Mouse (Mus musculus) intestine, postnatal 0 days (tissue): ENCODE measurements around the gene A630001G21Rik. TPM values are rescaled to one million over a fixed set of nuclear protein-coding genes. Genes with fewer than 3 reads are reported as not detected.

Experiments
- ATAC-seq: fragments of 200-750 bp; cut with Nextera tagmentation; 2 replicates; pipeline ENCODE4 v1.8.0; 2017; ENCODE audit warnings: mild to moderate bottlenecking, moderate TSS enrichment, moderate library complexity
- H3K27ac ChIP-seq: fragments of 300-500 bp; sonication (generic); 2 replicates; pipeline ENCODE4 v1.5.1; 2014; ENCODE audit warnings: mild to moderate bottlenecking, low read depth, low read length, moderate library complexity
- H3K27me3 ChIP-seq: fragments of 300-500 bp; sonication (generic); replicated peaks from 2 replicates; pipeline ENCODE4 v1.6.1; 2014; ENCODE audit warnings: low read length, mixed read lengths; ENCODE audit not compliant: control insufficient read depth, insufficient read depth
- H3K36me3 ChIP-seq: fragments of 300-500 bp; sonication (generic); 2 replicates; pipeline ENCODE4 v1.6.1; 2014; ENCODE audit warnings: mild to moderate bottlenecking, moderate library complexity; ENCODE audit not compliant: control insufficient read depth, insufficient read depth
- H3K4me1 ChIP-seq: fragments of 300-500 bp; sonication (generic); replicated peaks from 2 replicates; pipeline ENCODE4 v1.6.1; 2014; ENCODE audit warnings: antibody characterized with exemption, low read length, mixed read lengths; ENCODE audit not compliant: control insufficient read depth, insufficient read depth
- H3K4me2 ChIP-seq: fragments of 300-500 bp; sonication (generic); replicated peaks from 2 replicates; pipeline ENCODE4 v1.6.1; 2014; ENCODE audit warnings: low read depth, mild to moderate bottlenecking, moderate library complexity
- H3K4me3 ChIP-seq: fragments of 300-500 bp; sonication (generic); 2 replicates; pipeline ENCODE4 v1.5.1; 2014; ENCODE audit warnings: low read depth, low read length
- H3K9ac ChIP-seq: fragments of 300-500 bp; sonication (generic); 2 replicates; pipeline ENCODE4 v1.6.1; 2014; ENCODE audit warnings: mild to moderate bottlenecking, low read depth, low read length
- H3K9me3 ChIP-seq: fragments of 300-500 bp; sonication (generic); 2 replicates; pipeline ENCODE4 v1.6.1; 2016; ENCODE audit warnings: mixed run types; ENCODE audit not compliant: control insufficient read depth
- CTCF ChIP-seq: sonication (generic); IDR thresholded peaks from 2 replicates; pipeline ENCODE4 v1.5.1; 2016; ENCODE audit warnings: low read depth, mild to moderate bottlenecking, control low read depth, antibody characterized with exemption, moderate library complexity
- WGBS: fragments of 180-500 bp; shearing (Covaris S2); extraction: QIAGEN DNeasy Blood & Tissue Kit; methylation state at CpG from one replicate; pipeline ENCODE4 v1.1.7; 2014; 5-methylcytosine and 5-hydroxymethylcytosine counted together
- polyA plus RNA-seq: library from polyadenylated mRNA; unstranded; fragments of >200 nt; fragmentation: Nextera tagmentation; extraction: Ambion mirVana; gene quantifications from 2 replicates; pipeline ENCODE4 v1.2.1, GENCODE M21; 2015

Gene A630001G21Rik
- polyA plus RNA-seq, 1 experiment from 2014 or later, result 0.55 TPM

DNA sequence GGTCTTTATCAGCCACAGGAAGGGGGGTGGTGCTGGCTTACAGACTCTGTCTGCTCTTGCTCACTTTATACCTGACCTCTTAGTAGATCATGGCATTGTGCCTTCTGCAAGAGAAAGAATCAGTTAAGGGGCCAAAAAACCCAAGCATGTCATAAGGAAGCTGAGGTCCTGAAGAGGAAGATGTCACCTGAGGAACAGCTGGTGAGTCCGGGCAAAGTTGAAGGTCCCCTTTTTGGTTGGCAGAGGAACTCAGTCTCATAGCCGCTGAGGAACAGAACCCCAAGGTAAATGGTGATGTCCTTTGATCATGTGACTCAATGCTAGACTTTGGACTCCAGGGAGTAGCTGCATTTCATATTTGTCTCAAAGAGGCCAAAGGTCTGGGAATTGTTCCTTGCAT lies 71.7 kb downstream of the A630001G21Rik start:
- Histone ChIP-seq H3K4me2 (no peak overlapping the region), H3K27me3 (no peaks in the 10 kb centered on the region), H3K9me3 (no peaks in the 10 kb centered on the region), H3K4me1 (no peaks in the 10 kb centered on the region), H3K27ac (no peak overlapping the region), H3K4me3 (no peak overlapping the region), H3K9ac (no peak overlapping the region), H3K36me3 (no peaks in the 10 kb centered on the region)
- WGBS, result 74% methylated on average over 2 of the region's 2 CpGs
- ATAC-seq, result 0 out of 2 replicates have a peak, but pooled peaks have one; percentile 28
- TF ChIP-seq CTCF, result no peak

DNA sequence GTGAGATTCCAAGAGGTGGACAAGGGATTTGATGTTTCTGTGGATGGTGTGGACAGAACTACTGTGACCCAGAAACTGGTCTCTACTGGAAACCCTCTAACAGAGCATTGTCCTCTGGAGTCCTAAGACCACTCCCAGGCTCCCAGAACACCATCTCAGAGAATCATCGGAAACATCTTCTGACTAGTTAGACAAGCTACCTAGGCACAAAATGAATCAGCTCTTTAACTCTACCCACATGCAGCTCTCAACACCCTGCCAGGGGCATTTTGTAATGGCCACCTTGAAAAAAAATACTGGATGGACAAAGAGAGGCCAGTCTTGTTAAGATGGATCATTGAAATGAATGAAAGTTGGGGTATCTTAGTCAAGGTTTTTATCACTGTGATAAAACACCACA lies 72.9 kb downstream of the A630001G21Rik start:
- Histone ChIP-seq H3K4me1 (no peaks in the 10 kb centered on the region), H3K27ac (no peak overlapping the region), H3K9ac (no peak overlapping the region), H3K4me3 (no peak overlapping the region), H3K4me2 (no peak overlapping the region), H3K36me3 (no peaks in the 10 kb centered on the region), H3K27me3 (no peaks in the 10 kb centered on the region), H3K9me3 (no peaks in the 10 kb centered on the region)
- WGBS, result 97% methylated on average over 1 of the region's 1 CpGs
- no peak for TF ChIP-seq CTCF
- ATAC-seq, result no peak

DNA sequence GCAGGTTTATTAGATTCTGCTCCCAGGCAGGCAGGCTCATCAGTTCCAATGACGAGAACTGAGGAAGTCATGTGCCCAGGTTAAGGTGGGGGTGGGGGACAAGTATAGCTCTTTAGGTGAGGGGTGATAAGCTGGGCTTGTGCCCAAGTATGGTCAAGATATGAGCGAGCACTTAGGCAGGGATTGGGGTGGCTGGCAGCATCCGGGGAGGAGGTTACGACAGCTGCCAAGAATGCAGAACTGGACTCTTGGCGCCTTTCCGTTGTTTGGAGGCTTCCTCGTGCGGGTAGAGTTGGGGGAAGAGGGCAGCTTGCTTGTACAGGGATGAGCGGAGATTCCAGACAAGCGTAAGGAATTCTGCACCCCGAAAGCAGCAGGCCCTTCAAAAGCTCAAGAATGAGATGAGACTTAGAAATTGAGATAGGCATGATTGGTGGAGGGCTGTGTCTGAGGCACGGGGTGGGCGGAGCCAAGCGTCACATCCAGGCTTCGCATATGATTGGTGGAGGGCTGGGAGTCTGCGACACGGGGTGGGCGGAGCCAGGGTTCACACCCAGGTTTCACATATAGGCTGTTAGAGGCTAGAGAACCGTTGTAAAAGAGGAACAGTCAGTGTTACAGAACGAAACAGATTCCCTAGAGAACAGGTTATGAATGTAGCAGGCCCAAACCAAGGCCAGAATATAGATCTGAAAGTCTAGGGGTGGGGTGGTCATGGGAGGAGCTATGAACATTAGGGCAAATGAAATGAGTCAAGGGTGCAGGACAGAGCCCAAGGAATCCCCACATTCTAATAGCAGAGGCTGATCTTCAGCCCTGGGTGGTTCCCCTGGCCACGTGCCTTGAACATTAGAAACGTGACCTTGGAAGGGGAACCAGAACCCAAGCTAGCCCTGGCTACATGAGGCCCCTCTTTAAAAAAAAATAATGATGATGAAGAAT lies 74.9 kb downstream of the A630001G21Rik start:
- no peaks in the 10 kb centered on the region for H3K9me3 ChIP-seq
- no peaks in the 10 kb centered on the region for H3K4me1 ChIP-seq
- H3K4me2 ChIP-seq, result peak overlapping the region; percentile 58
- no peaks in the 10 kb centered on the region for H3K36me3 ChIP-seq
- TF ChIP-seq CTCF, result no peak
- peak overlapping the region; percentile 14; the same call in 1 of the 2 replicates for H3K4me3 ChIP-seq
- no peak overlapping the region; the same call in 1 of the 2 replicates for H3K27ac ChIP-seq
- H3K9ac ChIP-seq, result no peak overlapping the region
- 17% methylated on average over 22 of the region's 22 CpGs for WGBS
- no peaks in the 10 kb centered on the region for H3K27me3 ChIP-seq
- ATAC-seq, result peak; percentile 89

DNA sequence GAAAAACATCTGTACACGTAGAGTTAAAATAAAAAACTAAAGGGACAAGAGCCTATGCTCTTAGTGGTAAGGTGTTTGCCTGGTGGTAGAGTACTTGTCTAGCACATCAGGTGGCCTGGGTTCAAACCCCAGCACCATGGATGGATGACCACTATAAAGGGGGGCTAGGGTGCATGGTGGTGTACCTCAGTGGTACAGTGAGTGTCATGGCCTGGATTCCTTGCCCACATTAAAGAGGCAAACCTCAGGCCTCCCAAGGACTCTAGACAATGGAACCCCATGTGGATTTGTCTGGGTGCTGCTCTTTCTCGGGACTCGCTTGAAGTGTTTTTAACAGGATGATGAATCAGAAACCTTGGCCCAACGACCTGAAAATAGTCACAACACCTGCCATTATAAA lies 75.9 kb downstream of the A630001G21Rik start:
- Histone ChIP-seq H3K9me3 (no peaks in the 10 kb centered on the region), H3K4me2 (no peak overlapping the region), H3K27ac (no peak overlapping the region), H3K27me3 (no peaks in the 10 kb centered on the region), H3K9ac (no peak overlapping the region), H3K4me1 (no peaks in the 10 kb centered on the region), H3K36me3 (no peaks in the 10 kb centered on the region), H3K4me3 (no peak overlapping the region)
- no peak for ATAC-seq
- TF ChIP-seq CTCF, result no peak
- WGBS, result 79% methylated on average over 4 of the region's 4 CpGs

DNA sequence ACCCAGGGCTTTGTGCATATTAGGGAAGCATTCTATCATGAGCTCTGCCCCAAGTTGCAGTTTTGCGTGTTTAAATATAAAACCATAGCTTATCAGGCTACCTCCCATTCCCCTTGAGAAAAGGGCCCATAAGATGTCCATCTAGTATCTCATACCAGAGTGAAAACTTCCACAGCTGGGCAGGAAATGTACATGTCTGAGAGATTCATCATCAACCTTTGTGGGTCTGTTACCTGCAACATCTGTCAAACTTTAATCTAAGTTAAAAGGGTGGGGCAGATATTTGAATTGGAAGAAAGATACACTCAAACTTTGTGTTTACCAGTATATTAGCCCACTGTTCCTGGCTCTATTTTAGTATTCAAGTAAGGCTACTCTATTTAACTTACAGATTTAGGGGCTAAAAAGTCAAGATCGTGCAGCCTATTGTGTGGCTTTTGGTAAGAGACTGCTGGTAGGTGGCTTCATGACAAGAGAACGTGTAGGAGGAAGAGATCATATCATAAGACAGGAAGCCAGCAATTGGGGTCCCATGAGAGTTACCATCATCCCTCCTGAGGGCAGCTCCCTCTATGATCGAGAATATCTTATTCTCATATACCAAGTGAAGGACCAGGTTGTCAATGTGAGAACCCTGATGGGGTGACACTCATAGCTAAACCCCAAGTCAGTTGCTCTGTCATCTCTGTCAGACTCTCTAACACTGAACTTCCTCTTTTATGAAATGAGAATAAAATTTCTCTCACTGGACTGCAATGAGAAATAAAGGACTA lies 80.5 kb downstream of the A630001G21Rik start:
- 77% methylated on average over 4 of the region's 4 CpGs for WGBS
- Histone ChIP-seq H3K27ac (no peak overlapping the region), H3K4me2 (no peak overlapping the region), H3K9ac (no peak overlapping the region), H3K36me3 (no peaks in the 10 kb centered on the region), H3K4me3 (no peak overlapping the region), H3K9me3 (no peaks in the 10 kb centered on the region), H3K4me1 (no peaks in the 10 kb centered on the region), H3K27me3 (no peaks in the 10 kb centered on the region)
- TF ChIP-seq CTCF, result no peak
- ATAC-seq, result no peak

DNA sequence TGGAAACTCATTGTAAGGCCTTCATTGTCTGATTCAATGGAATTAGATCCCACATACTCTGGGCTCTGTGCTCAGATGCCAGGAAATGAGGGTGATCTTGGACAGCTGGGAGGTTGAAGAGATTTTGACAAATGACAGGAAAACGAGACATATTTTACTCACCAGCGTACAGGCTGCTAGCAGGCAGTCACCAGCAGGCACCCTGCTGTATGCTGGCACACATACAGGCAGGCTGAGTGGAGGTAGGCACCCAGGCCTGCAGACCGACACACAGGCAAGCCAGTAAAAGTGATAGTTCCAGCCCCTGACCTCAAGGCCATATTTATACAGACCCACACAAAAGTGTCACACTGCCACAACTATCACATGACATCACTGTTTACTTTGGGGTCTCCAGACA lies 82.8 kb downstream of the A630001G21Rik start:
- H3K36me3 ChIP-seq, result no peaks in the 10 kb centered on the region
- no peak for ATAC-seq
- H3K4me2 ChIP-seq, result no peak overlapping the region
- H3K9me3 ChIP-seq, result no peaks in the 10 kb centered on the region
- TF ChIP-seq CTCF, result no peak
- WGBS, result 67% methylated on average over 3 of the region's 3 CpGs
- H3K4me1 ChIP-seq, result no peaks in the 10 kb centered on the region
- H3K4me3 ChIP-seq, result no peak overlapping the region
- H3K9ac ChIP-seq, result no peak overlapping the region
- no peak overlapping the region for H3K27ac ChIP-seq
- no peaks in the 10 kb centered on the region for H3K27me3 ChIP-seq
